Mouse (Mus musculus): ENCODE results near the gene Hsdl1. TPM values are rescaled to one million over a fixed set of nuclear protein-coding genes. Genes with fewer than 3 reads are reported as not detected.

Gene Hsdl1
- polyA plus RNA-seq, 1 experiment from 2014 or later, result 21.8 TPM

GRCm38 (mm10) chr8:119514940-119515339, 60.0 kb downstream of the Hsdl1 start:
- no peak for TF ChIP-seq CTCF (IDR thresholded peaks at IDR 0.05; ENCODE audit: low read depth)
- H3K27ac ChIP-seq (ENCODE audit: low read depth, low read length), result no peak overlapping the region
- 92% methylated on average over 3 of the region's 3 CpGs for WGBS
- no peaks in the 10 kb centered on the region for H3K9me3 ChIP-seq (ENCODE audit: control insufficient read depth)
- no peak overlapping the region for H3K4me3 ChIP-seq (ENCODE audit: low read depth, low read length)
- H3K4me1 ChIP-seq (replicated peaks; ENCODE audit: control insufficient read depth, insufficient read depth, low read length), result no peaks in the 10 kb centered on the region
- H3K9ac ChIP-seq (ENCODE audit: low read depth, low read length), result no peak overlapping the region
- no peaks in the 10 kb centered on the region for H3K27me3 ChIP-seq (replicated peaks; ENCODE audit: control insufficient read depth, insufficient read depth, low read length)
- peaks cover 91% of the 10 kb centered on the region for H3K36me3 ChIP-seq (ENCODE audit: control insufficient read depth, insufficient read depth)
- no peak for ATAC-seq
- H3K4me2 ChIP-seq (replicated peaks; ENCODE audit: low read depth), result no peak overlapping the region

GRCm38 (mm10) chr8:119513405-119513804, 61.6 kb downstream of the Hsdl1 start:
- 80% methylated on average over 4 of the region's 4 CpGs for WGBS

More at GRCm38 (mm10) chr8:119513405-119513804, 61.6 kb downstream of the Hsdl1 start:
- Histone ChIP-seq H3K36me3 (ENCODE audit: control insufficient read depth, insufficient read depth) (peaks cover 89% of the 10 kb centered on the region), H3K9ac (ENCODE audit: low read depth, low read length) (no peak overlapping the region), H3K4me3 (ENCODE audit: low read depth, low read length) (no peak overlapping the region), H3K4me2 (replicated peaks; ENCODE audit: low read depth) (no peak overlapping the region), H3K9me3 (ENCODE audit: control insufficient read depth) (no peaks in the 10 kb centered on the region), H3K27me3 (replicated peaks; ENCODE audit: control insufficient read depth, insufficient read depth, low read length) (no peaks in the 10 kb centered on the region), H3K4me1 (replicated peaks; ENCODE audit: control insufficient read depth, insufficient read depth, low read length) (no peaks in the 10 kb centered on the region), H3K27ac (ENCODE audit: low read depth, low read length) (no peak overlapping the region)
- TF ChIP-seq CTCF (IDR thresholded peaks at IDR 0.05; ENCODE audit: low read depth), result no peak
- no peak for ATAC-seq

Other genes starting within 250 kb of the Hsdl1 start
- 256 and 259 TPM in 2 replicates for gene Hsbp1, start 230.7 kb downstream of the Hsdl1 start, polyA plus RNA-seq (2015; fragmentation: Nextera tagmentation; extraction: Ambion mirVana)
- 29.0 and 29.4 TPM in 2 replicates for gene Mlycd, start 180.3 kb downstream of the Hsdl1 start, polyA plus RNA-seq (2015; fragmentation: Nextera tagmentation; extraction: Ambion mirVana)
- 17.7 and 19.6 TPM in 2 replicates for gene Osgin1, start 141.1 kb downstream of the Hsdl1 start, polyA plus RNA-seq (2015; fragmentation: Nextera tagmentation; extraction: Ambion mirVana)
- gene Necab2, start 128.5 kb downstream of the Hsdl1 start, polyA plus RNA-seq (2015; fragmentation: Nextera tagmentation; extraction: Ambion mirVana), result 1.0 and 1.3 TPM in 2 replicates
- 0.07 and 0.18 TPM in 2 replicates for gene Slc38a8, start 73.5 kb downstream of the Hsdl1 start, polyA plus RNA-seq (2015; fragmentation: Nextera tagmentation; extraction: Ambion mirVana)
- gene Mbtps1, start 16.4 kb downstream of the Hsdl1 start, polyA plus RNA-seq (2015; fragmentation: Nextera tagmentation; extraction: Ambion mirVana), result 32.8 and 33.3 TPM in 2 replicates
- 3.6 and 4.2 TPM in 2 replicates for gene Dnaaf1, start 52 bp upstream of the Hsdl1 start, polyA plus RNA-seq (2015; fragmentation: Nextera tagmentation; extraction: Ambion mirVana)
- gene Taf1c, start 30.0 kb upstream of the Hsdl1 start, polyA plus RNA-seq (2015; fragmentation: Nextera tagmentation; extraction: Ambion mirVana), result 5.0 and 5.1 TPM in 2 replicates
- gene Adad2, start 37.6 kb upstream of the Hsdl1 start, polyA plus RNA-seq (2015; fragmentation: Nextera tagmentation; extraction: Ambion mirVana), result 0.08 and 0.17 TPM in 2 replicates
- 0.34 and 0.51 TPM in 2 replicates for gene Kcng4, start 60.5 kb upstream of the Hsdl1 start, polyA plus RNA-seq (2015; fragmentation: Nextera tagmentation; extraction: Ambion mirVana)
- 15.5 and 15.6 TPM in 2 replicates for gene Wfdc1, start 91.2 kb upstream of the Hsdl1 start, polyA plus RNA-seq (2015; fragmentation: Nextera tagmentation; extraction: Ambion mirVana)
- gene Atp2c2, start 124.8 kb upstream of the Hsdl1 start, polyA plus RNA-seq (2015; fragmentation: Nextera tagmentation; extraction: Ambion mirVana), result 2.3 and 2.4 TPM in 2 replicates
- 7.7 and 8.4 TPM in 2 replicates for gene Tldc1, start 203.2 kb upstream of the Hsdl1 start, polyA plus RNA-seq (2015; fragmentation: Nextera tagmentation; extraction: Ambion mirVana)